Mouse (Mus musculus) embryo, embryonic 11.5 days (tissue): ENCODE measurements around the gene Ctnna3.
A peak's percentile ranks its signal among the peaks of the same experiment; 100 is the strongest.

Experiments
- DNase-seq: peaks from one replicate; pipeline ENCODE4 v3.0.0-alpha.2; 2012; ENCODE audit warnings: low read depth, low spot score

The Ctnna3 gene

DNA sequence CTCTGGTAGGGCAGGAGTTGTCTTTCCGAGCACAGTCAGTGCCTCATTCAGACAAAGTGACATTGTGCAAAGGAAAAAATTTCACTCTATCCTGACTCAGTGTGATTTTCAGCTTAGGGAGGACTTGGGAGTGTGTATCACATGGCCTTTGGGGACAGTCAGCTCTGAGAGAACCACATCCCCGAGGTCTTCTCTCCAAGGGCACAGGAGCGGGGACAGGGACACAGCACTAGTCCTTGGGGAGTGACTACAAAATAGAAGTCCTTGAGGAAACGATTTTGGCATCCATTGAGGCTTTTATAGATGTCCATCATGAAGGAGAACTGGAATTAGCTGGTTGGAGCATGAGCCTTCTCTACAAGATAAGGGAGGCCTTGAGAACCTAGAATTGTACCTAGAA lies 259.8 kb downstream of the Ctnna3 start:
- no peak for DNase-seq

DNA sequence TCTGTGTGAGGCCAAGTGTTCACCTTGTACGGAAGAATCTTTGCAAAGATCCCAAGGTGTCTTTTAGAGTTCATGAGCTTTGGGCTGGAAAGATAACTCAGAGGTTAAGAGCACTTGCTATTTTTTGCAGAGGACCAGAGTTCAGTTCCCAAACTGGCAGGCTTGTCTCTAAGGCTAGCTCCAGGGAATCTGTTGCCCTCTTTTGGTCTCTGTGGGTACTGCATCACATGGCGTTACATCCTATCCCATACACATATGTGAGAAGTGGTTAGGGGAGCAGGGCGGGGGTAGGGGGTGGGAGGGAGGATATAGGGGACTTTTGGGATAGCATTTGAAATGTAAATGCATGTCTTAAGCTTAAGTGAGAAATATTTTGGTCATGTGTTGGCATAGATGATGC lies 262.1 kb downstream of the Ctnna3 start:
- DNase-seq = peak; percentile 26

DNA sequence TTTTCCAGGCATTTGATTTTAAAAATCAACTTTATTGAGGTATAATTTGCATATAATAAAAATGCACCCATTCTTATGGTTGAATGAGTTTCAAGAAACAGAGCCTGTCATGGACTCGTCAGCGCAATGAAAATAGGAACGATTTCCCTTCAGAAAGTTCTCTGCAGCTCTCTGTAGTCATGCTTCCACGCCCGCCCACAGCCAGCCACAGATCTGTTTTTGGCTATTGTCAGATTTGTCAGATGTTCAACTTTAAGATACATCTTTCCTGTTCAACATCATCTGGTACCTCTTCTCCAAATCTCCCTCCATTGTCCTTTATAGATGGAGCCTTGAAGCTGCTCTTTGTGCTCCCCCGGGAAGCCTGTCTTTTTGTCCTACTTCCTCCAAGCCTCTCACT lies 280.3 kb downstream of the Ctnna3 start:
- DNase-seq = no peak

DNA sequence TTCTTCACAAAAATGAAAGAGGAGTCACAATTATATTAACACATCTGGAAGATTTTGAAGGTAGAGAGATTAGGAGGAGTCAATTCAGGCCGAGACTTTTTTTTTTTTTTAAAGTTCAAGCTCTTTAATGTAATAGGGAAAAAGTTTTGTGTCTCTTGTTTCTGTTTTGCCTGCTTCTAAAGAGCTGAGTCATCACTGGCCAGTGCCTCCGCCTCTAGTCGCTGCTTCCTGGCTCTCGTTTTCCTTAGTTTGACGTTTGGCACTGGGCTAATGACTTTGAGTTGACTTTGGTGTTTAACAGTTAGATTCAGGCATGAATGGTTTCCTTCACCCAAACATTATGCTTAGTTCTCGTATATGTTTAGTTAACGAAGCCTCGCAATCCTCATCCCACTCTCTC lies 282.6 kb downstream of the Ctnna3 start:
- no peak for DNase-seq

DNA sequence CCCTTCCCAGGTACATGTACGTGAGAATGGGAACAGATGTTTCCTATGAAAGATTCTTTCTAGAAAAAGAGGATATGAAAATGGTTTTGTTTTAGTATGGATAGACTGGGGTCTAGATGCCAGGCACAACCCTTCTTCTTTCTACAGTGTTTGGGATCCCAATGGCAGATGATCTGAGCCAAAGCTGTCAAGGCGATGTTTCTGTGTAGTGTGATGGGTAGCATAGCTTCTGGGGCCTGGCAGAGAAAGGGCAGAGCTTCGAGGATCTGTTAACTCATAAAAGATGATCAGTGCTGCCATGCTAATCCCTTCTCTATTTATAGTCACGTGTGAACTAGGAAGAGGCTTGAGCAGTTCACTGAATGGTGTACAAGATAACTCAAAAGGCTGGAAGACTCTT lies 284.3 kb downstream of the Ctnna3 start:
- DNase-seq = no peak

DNA sequence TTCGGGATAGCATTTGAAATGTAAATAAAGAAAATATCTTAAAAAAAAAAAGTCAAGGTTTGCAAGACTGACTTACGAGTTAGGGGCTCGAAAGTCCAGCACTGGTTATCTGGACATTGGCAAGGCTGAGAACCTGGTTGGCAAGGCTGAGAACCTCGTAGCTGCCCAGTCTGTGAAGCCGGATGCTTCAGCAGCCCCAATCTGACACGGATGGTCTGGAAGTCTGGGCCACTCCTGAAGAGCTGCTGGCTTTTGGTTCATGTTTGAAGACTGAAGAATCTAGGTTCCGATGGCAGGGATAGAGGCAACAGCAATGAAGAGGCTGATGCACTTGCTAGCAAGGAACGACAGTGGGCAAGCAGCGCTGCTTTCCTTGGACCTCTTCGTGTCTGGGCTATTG lies 339.0 kb downstream of the Ctnna3 start:
- no peak for DNase-seq

DNA sequence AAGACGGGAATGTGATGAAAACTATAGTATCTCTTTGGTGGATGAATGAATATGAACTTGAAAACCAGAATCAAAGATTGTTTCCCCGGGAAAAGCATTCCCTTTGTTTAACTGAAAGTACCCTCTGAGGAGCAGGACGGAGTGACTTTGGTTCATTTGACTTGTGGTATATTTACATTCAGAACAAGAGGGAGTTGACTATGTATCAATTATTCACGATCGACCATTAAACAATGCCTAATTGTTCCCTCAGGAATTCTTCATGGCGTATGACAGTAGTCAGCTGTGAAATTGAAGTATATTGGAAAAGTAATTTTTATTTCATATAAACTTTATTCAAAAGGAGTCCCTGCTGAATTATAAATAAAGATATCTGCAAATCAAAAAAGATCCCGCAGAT lies 341.8 kb downstream of the Ctnna3 start:
- DNase-seq = no peak

DNA sequence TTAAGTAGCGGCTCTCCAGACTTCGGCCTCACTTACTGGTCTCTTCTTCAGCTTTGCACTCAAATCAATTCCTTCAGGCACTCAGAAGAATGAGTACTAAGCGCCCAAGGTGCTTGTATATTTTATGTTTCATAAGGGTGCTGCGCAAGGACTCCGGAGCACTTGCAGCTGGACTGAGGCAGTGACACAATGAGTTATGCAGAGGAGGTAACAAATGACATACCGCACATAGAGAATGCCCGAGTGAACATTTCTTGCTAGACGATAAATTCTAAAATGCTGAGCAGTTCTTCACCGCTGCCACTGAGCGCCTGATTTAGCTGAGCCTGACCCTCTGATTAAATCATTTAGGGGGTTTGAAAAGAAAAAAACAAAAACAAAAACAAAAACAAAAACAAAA lies 342.2 kb downstream of the Ctnna3 start:
- no peak for DNase-seq

DNA sequence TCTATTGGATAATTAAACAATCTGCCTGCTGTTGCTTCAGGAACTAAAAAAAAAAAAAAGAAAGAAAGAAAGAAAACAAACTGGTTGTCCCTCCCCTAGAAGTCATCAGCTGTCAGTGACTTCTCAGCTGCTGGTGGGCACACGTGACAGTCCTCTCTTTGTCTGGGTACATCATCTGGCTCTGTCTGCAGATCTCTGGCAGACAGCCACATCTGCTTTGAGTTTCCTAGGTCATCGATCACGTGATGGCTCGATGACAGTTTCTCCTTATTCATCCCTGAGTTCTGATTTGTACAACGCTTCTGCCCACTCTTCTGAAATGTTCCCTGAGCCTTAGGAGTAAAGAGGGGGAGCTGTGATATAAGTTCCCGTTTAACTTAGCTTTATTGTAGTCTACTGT lies 352.1 kb downstream of the Ctnna3 start:
- peak; percentile 17 for DNase-seq

DNA sequence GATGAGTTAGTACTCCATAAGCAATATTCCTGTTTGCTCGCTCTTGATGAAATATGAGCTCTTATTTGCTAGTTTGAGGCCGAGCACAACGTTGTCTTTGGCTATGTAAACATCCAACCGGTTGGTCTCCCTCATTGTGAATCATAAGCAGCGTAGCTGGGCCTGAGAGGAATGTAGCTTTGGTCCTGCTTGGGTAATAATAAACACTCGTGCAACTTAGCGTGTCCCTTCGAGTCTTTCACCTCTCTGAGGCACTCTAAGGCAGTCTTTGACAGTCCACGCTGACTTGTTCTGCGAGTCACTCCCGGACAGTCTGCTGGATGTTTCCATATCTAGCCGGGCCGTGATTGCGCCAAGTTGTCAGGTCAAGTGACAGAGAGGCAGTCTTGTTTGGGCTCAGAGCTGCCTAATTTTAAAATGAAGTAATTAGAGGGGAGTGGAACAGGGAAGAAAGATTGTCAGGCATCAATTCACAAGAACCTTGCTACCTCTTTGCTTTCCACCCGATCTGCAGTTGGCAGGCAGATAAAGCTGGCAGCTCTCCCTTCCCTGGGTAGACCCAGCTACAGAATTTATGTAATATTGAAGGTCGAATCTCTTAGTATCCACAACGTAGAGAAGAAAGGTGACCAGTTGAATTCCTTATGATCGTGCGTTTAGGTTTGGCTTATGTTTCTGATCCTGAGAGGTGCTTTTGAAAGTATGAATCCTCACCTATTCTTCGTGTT lies 355.1 kb downstream of the Ctnna3 start:
- DNase-seq = no peak

DNA sequence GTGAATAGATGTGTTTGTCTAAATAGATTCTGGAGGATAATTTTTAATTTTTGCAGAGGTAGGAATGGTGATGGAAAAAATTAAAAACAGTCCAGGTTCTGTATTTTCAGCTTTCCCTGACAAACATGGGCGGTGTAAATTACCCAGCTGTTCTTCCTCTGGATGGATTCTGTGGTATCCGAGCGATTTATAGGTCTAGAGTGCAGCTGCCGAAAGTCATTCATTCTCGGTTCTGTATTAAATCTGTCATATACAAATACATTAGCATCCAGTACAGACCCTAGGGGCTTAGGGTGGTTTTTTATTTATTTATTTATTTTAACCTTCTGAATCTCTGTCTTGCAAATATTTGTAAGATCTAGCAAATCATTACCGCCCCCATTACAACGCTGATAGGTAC lies 356.5 kb downstream of the Ctnna3 start:
- DNase-seq = no peak

DNA sequence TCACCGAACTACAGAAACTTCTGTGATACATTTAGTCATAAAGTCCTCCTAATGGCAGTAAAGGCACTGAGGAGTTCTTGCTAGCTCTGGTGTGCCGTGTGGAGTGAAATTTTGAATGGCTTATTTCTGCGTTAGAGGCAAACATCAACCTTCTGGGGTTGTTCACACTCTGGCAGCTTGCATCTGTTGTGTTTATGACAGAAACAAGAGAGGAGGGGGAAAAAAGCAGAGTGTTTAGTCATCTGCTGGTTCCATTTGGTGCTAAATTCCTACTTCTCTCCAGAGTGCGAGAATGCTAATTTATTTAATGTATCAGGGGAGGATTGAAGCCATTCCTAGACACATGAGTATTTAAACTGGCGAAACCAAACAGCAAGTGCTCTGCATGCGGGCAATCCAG lies 374.0 kb downstream of the Ctnna3 start:
- no peak for DNase-seq

DNA sequence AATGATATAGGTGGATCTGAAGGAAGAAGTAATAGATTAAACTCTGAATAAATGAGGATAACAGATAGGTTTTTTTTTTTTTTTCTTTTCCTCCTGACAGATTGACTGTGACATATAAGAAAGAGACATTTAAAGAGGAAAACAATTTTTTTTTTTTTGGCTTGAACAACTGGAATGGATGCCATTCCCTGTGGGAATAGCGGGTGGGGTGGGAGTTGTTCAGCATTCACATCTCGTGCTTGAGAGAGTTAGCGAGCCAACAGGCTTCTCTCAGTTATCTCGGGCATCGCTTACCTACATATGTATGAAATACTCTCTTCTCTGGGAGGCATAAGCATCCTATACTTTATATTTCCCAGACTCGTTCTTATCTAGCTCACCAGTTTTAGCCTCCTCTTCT lies 375.7 kb downstream of the Ctnna3 start:
- no peak for DNase-seq

DNA sequence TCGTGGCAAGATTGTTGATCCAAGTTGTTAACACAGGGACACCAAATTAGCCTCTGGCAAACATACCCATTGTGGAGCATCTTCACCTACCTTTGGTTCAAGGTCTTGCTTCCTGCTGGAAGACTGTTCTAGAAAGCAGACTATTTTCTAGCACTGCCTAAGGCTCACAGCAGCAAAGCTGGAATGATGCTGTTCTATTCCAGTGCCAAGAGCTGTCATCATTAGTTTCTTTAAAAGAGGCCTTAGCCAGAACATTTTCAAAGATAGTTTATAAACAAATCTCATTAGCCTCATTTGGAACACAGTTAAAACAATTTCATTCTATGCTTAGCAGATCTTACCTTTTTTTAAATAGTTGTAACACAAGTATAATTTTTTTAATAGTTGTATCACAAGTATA lies 376.4 kb downstream of the Ctnna3 start:
- DNase-seq = no peak

DNA sequence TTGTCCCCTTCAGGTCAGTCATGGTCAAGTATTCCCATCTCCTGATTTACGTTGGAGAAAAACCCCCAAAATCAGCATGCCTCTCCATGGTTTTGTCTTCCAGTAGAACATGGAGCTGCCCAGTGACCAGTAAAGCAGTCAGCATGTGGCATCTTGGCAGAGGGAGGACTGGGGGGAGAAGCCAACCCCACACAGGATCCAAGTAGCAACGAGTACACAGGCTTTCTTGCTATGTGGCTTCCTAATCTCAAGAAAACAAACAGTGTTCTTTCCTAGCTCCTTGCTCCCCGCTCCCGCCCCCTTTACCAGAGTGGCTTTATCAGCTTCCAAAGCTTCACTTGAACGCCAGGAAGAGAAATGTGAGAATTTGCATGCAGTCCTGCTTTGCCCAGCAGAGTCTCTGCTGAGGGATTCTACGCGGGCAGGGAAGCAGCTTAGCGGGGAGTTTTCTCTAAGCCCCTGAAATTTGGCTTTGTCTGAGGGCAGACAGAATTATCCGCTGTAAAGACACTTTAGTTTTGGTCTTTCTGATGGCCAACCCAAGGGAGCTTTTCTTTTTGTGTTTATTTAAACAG lies 380.2 kb downstream of the Ctnna3 start:
- DNase-seq = no peak

DNA sequence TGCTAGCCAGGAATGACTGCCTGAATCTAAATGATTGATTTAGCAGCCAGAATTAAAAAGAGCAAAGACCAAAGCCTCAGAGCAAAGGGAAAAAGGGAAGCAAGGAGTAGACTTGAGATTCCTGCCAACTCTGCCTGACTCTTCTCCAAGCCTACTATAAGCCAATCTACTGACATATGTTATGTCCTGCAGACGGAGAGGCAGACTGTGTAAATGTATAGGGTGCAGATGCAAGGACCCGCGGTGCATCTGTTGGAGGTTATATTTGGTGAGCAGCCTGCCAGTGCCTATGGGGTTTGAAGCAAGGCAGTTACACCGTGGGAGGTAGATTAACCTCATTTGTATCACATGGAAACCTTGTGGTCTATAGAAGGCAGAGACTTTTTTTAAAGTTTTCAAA lies 409.1 kb downstream of the Ctnna3 start:
- no peak for DNase-seq

DNA sequence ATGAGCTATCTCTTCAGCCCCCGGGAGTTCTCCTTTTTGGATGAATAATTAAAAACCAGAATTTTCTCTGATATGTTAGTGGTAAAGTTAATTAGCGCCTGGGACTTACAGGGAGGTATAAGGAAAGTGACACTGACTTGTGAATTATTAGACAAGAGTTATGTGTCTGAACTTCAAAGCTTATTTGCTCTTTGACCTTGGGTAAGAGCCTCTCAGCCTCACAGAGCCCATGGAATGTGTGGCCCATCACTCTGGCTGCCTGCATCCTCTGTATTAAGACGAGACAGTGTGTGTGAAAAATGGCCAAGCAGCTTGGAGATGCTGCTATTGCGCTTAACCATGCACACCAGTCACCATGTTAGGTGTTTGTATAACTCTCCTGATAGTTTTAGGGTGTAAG lies 422.0 kb downstream of the Ctnna3 start:
- DNase-seq = no peak

DNA sequence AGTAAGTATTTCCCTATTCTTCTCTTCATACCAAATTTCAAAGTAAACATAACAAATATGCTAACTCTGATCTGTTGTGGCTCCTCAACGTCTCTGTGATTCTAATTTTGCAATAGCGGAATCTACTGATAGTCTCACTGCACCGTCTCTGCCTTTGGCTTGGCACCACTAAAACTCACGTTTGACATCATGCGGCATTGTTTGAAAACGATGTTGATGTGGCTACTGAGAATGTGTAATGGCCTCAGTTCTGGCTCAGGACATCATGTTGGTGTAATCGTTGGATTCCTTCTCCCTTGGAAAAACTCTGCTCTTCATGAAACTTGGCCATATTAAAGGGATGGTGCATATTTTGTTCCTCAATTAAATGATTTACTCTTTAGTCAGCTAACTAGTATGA lies 439.2 kb downstream of the Ctnna3 start:
- DNase-seq = no peak

DNA sequence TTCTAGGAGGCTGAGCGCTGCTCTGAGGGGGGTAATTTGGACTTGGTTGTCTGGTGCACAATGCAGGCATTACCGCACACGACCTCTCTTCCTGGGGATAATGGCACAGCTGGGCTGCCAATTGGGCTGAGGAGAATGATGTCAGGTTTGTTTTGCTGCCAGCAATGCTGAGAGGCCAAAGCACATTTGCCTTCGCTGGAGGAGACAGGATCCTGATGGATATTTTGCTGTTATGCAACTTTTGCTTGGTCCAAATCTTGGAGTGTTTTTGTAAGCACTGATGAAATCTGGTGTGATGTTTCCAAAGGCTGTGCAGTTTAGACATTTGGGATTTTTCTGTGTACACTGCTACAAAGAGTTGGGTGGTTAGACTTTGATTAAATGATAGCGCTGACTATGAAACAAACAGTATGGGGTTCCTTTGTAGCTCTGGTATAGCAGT lies 450.6 kb downstream of the Ctnna3 start:
- no peak for DNase-seq

DNA sequence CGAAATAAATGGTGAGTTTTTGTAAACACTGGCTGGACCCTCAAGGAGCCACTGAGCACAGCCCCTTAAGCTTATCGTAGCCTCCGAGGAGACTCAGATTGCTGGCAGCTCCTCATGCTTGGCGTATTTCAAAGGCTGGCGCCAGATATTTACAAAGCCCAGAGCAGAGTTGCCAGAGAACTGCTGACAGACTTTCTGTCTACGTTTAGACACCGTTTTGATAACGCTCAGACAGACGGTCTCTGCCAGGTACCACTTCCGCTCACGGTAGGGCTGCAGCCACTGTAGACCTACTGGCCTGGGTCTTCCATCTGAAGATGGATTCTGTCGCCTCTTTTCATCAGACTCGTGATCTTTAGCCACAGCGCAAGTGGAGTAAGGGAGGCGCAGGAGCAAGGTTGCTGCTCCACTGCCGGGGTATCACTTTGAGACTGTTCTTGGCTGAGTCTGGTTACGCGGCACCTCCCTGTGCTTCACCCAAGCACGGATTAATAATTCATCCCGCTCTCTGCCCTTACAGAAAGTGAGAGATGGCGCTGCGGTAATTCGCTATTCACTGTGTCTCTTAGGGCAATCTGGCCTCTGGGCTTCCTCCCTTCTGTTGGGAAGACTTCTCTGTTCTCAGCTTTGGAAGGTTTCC lies 456.7 kb downstream of the Ctnna3 start:
- no peak for DNase-seq

DNA sequence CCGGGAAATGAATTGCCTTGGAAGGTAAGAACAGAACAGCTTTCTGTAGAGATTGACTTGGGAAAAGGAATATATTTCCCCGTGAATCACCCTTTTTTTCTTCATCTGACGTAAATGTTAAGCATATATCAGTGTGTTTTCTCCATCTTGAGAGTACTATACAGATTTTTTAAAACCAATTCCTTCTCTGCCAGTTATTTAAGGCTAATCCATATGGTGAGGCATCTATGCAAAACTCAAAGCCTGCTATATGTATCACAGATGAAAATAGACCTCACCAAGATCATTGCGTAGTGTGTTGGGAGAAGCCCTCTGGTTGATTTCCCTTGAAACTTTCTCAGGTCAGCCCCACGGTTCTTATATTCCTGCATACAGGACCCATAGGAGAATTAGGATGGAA lies 464.7 kb downstream of the Ctnna3 start:
- DNase-seq = no peak

DNA sequence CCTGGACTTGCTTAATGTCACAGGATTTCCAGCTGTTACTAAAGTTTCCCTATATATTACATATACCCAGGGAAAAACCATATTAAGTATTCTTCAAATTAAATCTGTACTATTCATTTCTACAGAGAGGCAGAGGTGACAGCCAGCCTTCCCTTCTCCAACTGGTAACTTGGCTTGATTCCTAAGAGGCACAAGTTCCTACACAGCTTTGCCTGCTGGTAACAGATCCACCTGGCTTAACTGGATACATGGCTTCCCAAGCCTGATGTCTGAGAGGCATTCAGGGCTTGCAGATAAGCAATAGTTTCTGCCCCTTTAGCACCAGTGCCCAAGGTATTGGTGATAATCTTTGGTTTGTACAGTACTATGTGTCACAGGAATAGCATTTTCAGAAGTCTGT lies 470.0 kb downstream of the Ctnna3 start:
- DNase-seq = no peak

DNA sequence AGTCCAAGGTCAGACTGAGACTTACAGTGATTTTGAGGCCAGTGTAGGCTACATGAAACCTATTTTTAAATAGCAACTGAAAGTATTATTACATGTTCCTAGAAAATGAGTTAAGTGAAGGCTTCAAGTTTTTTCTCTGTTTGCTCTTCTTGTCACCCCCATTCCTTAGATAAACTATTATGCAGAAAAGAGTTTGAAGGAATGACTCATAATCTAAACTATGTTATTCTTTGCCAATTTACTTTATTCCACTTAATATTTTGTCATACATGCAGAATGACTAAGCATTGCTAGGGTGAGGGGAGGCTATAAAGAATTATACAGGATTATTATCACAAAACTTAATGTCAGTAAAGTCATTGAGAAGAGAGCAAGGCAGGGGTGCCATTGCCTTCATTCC lies 479.0 kb downstream of the Ctnna3 start:
- no peak for DNase-seq
